ENCODE assay signal across 10 mouse cellular contexts in genomic region chr10:41936100-41936499, GRCm38 (mm10).
DNase-seq lines count a peak whose midpoint lies in the region; ATAC-seq lines count a peak whose summit lies in the region.
"Had no signal": no experiment of that assay in that cellular context is flagged by ENCODE, and none has a peak within 500 bp of the region (broad histone marks: within the 10 kb centered on the region; RNA-seq: fewer than 3 reads in every experiment).

No protein-coding gene starts in this region.

- DNase-seq in adrenal gland, postnatal 14 days: peak; percentile 26
- DNase-seq in adrenal gland, adult 18-20 months (ENCODE audit: low spot score in 2 of 2): no peak
- no peak for DNase-seq in neural tube, embryonic 10.5 days (ENCODE audit: extremely low spot score, low spot score)
- peak; percentile 50 for DNase-seq in heart, postnatal 25 days (ENCODE audit: low spot score)
- peak; percentile 50 for DNase-seq in lung, postnatal 36 days
- DNase-seq in left cerebral cortex, postnatal 10 days (ENCODE audit: extremely low spot score in 1 of 2, low spot score in 2 of 2): no peak

- no peak for ATAC-seq in neural tube, embryonic 13.5 days (ENCODE audit: low read depth)
- ATAC-seq in midbrain, embryonic 16.5 days: no peak

- H3K36me3 ChIP-seq in neural tube, embryonic 13.5 days: no peaks in the 10 kb centered on the region
- no peaks in the 10 kb centered on the region for H3K36me3 ChIP-seq in midbrain, embryonic 16.5 days (ENCODE audit: control insufficient read depth, insufficient read depth, low read length)
- H3K36me3 ChIP-seq: limb, embryonic 12.5 days had no signal

- H3K4me3 ChIP-seq in neural tube, embryonic 13.5 days: no peak overlapping the region
- no peak overlapping the region for H3K4me3 ChIP-seq in midbrain, embryonic 16.5 days (ENCODE audit: low read depth, low read length)
- H3K4me3 ChIP-seq: erythroblast, embryonic 14.5 days; limb, embryonic 12.5 days had no signal

- intact Hi-C loops in heart, postnatal 25 days (cut with DNase I): no loop called here
- intact Hi-C loops in left cerebral cortex, postnatal 10 days (cut with DNase I): no loop called here

- peaks cover 61% of the 10 kb centered on the region for H3K4me1 ChIP-seq in neural tube, embryonic 13.5 days (replicated peaks)
- H3K4me1 ChIP-seq in midbrain, embryonic 16.5 days (ENCODE audit: control insufficient read depth, insufficient read depth, low read length): peaks cover 10% of the 10 kb centered on the region

- H3K27ac ChIP-seq in neural tube, embryonic 13.5 days (replicated peaks): peak overlapping the region; percentile 89
- no peak overlapping the region; the same call in 1 of the 2 replicates for H3K27ac ChIP-seq in midbrain, embryonic 16.5 days (ENCODE audit: low read length)
- H3K27ac ChIP-seq: limb, embryonic 12.5 days had no signal

- 39% methylated on average over 4 of the region's 4 CpGs for WGBS in neural tube, embryonic 13.5 days
- WGBS in midbrain, embryonic 16.5 days: 69% methylated on average over 4 of the region's 4 CpGs

- no peak overlapping the region for H3K4me2 ChIP-seq in neural tube, embryonic 13.5 days
- H3K4me2 ChIP-seq in midbrain, embryonic 16.5 days (ENCODE audit: low read length): no peak overlapping the region
- H3K4me2 ChIP-seq: limb, embryonic 12.5 days had no signal

- no peak overlapping the region for H3K9ac ChIP-seq in neural tube, embryonic 13.5 days
- no peak overlapping the region for H3K9ac ChIP-seq in midbrain, embryonic 16.5 days (ENCODE audit: low read depth, low read length)
- H3K9ac ChIP-seq: limb, embryonic 12.5 days had no signal

- no peaks in the 10 kb centered on the region for H3K9me3 ChIP-seq in neural tube, embryonic 13.5 days
- H3K9me3 ChIP-seq in midbrain, embryonic 16.5 days (replicated peaks; ENCODE audit: control insufficient read depth, low read length, poor library complexity, severe bottlenecking): no peaks in the 10 kb centered on the region
- H3K9me3 ChIP-seq: limb, embryonic 12.5 days had no signal

- no peaks in the 10 kb centered on the region for H3K27me3 ChIP-seq in neural tube, embryonic 13.5 days
- no peaks in the 10 kb centered on the region for H3K27me3 ChIP-seq in midbrain, embryonic 16.5 days (ENCODE audit: control insufficient read depth, insufficient read depth, low read depth, low read length)
- H3K27me3 ChIP-seq: limb, embryonic 12.5 days had no signal

Comparison
In these comparisons a context has a peak if more than half of its experiments do, and no peak if none do; other contexts are left out.
1. DNase-seq: peak in adrenal gland, postnatal 14 days (single experiment), heart, postnatal 25 days (single experiment) and lung, postnatal 36 days (single experiment); none in adrenal gland, adult 18-20 months (0 of 2), neural tube, embryonic 10.5 days (single experiment) and left cerebral cortex, postnatal 10 days (0 of 2).